Mouse (Mus musculus) midbrain, embryonic 15.5 days (tissue): ENCODE results near the gene Casc1. TPM values are rescaled to one million over a fixed set of nuclear protein-coding genes. Genes with fewer than 3 reads are reported as not detected.

ENCODE experiments used
- ATAC-seq: fragments of 200-750 bp; cut with Nextera tagmentation; replicated peaks from 2 replicates; pipeline ENCODE4 v1.8.0; 2017; ENCODE audit warnings: moderate TSS enrichment
- H3K27ac ChIP-seq: fragments of 300-500 bp; sonication (generic); 2 replicates; pipeline ENCODE4 v1.5.1; 2015; ENCODE audit warnings: mild to moderate bottlenecking, inconsistent platforms
- H3K27me3 ChIP-seq: fragments of 300-500 bp; sonication (generic); replicated peaks from 2 replicates; pipeline ENCODE4 v1.6.1; 2015; ENCODE audit warnings: inconsistent platforms
- H3K36me3 ChIP-seq: fragments of 300-500 bp; sonication (generic); replicated peaks from 2 replicates; pipeline ENCODE4 v1.6.1; 2015; ENCODE audit warnings: inconsistent platforms
- H3K4me1 ChIP-seq: fragments of 300-500 bp; sonication (generic); 2 replicates; pipeline ENCODE4 v1.6.1; 2015; ENCODE audit warnings: inconsistent platforms
- H3K4me2 ChIP-seq: fragments of 300-500 bp; sonication (generic); 2 replicates; pipeline ENCODE4 v1.6.1; 2015; ENCODE audit warnings: inconsistent platforms, mild to moderate bottlenecking, moderate library complexity
- H3K4me3 ChIP-seq: fragments of 300-500 bp; sonication (generic); 2 replicates; pipeline ENCODE4 v1.5.1; 2015; ENCODE audit warnings: mild to moderate bottlenecking, inconsistent platforms
- H3K9ac ChIP-seq: fragments of 300-500 bp; sonication (generic); 2 replicates; pipeline ENCODE4 v1.6.1; 2015; ENCODE audit warnings: mild to moderate bottlenecking, inconsistent platforms
- H3K9me3 ChIP-seq: fragments of 300-500 bp; sonication (generic); 2 replicates; pipeline ENCODE4 v1.6.1; 2016; ENCODE audit warnings: inconsistent platforms
- WGBS: fragments of 180-500 bp; shearing (Covaris S2); methylation state at CpG from one replicate; pipeline ENCODE4 v1.1.7; 2015; ENCODE audit warnings: mixed read lengths; 5-methylcytosine and 5-hydroxymethylcytosine counted together
- polyA plus RNA-seq: library from polyadenylated mRNA; unstranded; fragments of >200 nt; fragmentation: Nextera tagmentation; extraction: Ambion mirVana; gene quantifications from 2 replicates; pipeline ENCODE4 v1.2.1, GENCODE M21; 2015

Gene Casc1
- polyA plus RNA-seq, 1 experiment from 2014 or later: 0.90 TPM

DNA sequence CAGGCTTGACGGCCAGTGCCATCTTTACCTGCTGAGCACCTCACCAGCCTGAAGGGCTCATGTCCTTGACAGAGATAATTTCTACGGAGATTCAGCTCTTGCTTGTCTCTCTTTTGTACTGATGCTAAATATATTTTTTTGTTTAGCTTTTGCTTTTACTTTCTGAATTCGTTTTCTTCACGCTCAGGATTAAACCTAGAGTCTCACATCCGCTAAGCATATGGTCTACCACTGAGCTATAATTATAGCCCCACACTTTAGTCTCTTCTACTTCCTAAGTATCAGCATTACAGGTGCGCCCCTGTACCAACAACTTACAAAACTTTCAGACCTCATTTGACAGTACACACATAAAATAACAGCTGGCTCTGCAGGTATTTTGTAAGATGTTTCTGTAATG is 24.6 kb upstream of the Casc1 start:
- no peaks in the 10 kb centered on the region for H3K9me3 ChIP-seq
- H3K27ac ChIP-seq: no peak overlapping the region
- no peak for ATAC-seq
- H3K4me1 ChIP-seq: no peaks in the 10 kb centered on the region
- WGBS: 86% methylated on average over 6 of the region's 6 CpGs
- no peaks in the 10 kb centered on the region; the same call in 1 of the 2 replicates for H3K36me3 ChIP-seq
- H3K4me2 ChIP-seq: no peak overlapping the region
- no peak overlapping the region for H3K4me3 ChIP-seq
- no peaks in the 10 kb centered on the region for H3K27me3 ChIP-seq
- no peak overlapping the region for H3K9ac ChIP-seq

DNA sequence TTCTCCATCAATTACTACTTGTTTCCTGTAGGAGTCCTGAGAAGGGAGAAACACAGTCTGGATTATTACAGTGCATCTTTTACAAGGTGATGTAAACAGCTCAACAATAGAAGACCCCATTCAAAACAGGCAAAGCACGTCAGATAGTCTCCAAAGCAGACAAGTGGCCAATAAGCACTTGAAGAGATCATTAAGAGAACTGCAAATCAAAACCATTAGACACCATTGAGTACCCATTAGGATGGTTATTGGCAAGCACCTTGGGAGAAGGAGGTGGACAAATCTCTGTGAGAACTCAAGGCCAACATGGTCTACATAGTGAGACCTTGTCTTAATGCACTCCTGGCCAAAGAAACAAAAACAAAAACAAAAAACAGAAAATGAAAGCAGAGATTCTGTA is 23.6 kb upstream of the Casc1 start:
- ATAC-seq: no peak
- Histone ChIP-seq H3K9ac (no peak overlapping the region), H3K36me3 (no peaks in the 10 kb centered on the region; the same call in 1 of the 2 replicates), H3K4me3 (no peak overlapping the region), H3K27me3 (no peaks in the 10 kb centered on the region), H3K27ac (no peak overlapping the region), H3K4me2 (no peak overlapping the region), H3K4me1 (no peaks in the 10 kb centered on the region), H3K9me3 (no peaks in the 10 kb centered on the region)
- WGBS: 80% methylated on average over 1 of the region's 1 CpGs

DNA sequence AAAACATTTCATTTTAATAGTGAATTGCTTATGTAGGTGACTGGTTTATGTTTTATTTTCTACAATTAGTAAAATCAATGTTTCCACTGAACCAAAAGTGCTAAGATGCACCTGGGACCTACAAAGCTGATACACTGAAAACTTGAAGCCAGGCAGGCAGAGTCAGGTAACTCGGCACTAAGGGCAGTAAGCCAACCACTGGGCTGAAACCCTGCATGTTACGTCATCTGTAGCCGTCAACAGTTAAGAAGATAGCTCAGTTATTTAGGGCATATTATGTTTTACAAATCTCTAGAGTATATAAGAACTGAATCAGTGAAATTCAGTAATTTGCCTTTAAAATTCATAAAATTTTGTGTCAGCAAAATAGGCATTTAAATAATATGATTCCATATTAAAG is 15.5 kb upstream of the Casc1 start:
- ATAC-seq: no peak

DNA sequence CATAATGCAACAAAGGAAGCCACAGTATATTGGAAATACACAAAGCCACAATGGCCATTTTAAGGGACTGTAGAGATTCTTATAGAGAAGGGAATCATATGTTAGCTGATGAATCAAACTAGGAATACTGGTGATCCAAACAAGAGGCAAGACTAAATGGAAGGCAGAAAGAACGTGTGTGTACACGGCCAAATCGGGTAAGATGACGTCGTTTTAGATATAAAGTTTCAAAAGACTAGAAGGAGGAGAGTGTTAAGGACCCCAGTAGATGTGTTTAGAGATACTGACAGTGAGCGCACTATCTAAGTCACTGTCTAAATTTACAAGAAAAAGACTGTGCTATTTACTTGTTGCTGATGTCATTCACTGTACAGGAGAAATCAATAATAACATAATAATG is 13.4 kb upstream of the Casc1 start:
- no peaks in the 10 kb centered on the region for H3K27me3 ChIP-seq
- no peak overlapping the region for H3K27ac ChIP-seq
- no peaks in the 10 kb centered on the region for H3K9me3 ChIP-seq
- no peak overlapping the region for H3K4me3 ChIP-seq
- no peak overlapping the region for H3K9ac ChIP-seq
- H3K4me1 ChIP-seq: no peaks in the 10 kb centered on the region
- no peak overlapping the region for H3K4me2 ChIP-seq
- 93% methylated on average over 6 of the region's 6 CpGs for WGBS
- peaks cover 4% of the 10 kb centered on the region; the same call in 1 of the 2 replicates for H3K36me3 ChIP-seq
- no peak for ATAC-seq

More for the DNA sequence above, 15.5 kb upstream of the Casc1 start:
- no peaks in the 10 kb centered on the region for H3K9me3 ChIP-seq
- no peaks in the 10 kb centered on the region for H3K27me3 ChIP-seq
- H3K4me2 ChIP-seq: no peak overlapping the region
- H3K27ac ChIP-seq: no peak overlapping the region
- no peak overlapping the region for H3K4me3 ChIP-seq
- no peaks in the 10 kb centered on the region; the same call in 1 of the 2 replicates for H3K36me3 ChIP-seq
- WGBS: 93% methylated on average over 3 of the region's 3 CpGs
- no peak overlapping the region for H3K9ac ChIP-seq
- no peaks in the 10 kb centered on the region for H3K4me1 ChIP-seq

DNA sequence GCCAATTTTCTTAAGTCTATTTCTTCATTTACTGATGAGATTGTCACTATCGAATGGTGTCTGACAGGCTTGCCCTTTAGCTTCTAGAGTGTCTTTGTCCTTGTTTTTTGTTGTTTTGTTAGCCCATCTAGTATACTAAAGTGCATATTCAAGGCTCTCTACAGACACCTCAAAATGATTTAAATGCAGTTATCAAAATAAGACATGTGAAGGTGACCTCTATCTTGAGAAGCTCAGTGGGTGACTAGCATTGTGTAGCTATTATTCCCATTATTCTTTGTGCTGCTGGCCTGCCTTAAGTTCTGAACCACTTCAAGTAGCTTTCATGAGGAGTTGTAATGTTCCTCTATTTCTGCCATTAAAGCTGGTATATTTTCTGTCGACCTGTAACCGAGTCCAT is 5.0 kb upstream of the Casc1 start:
- 92% methylated on average over 3 of the region's 3 CpGs for WGBS
- ATAC-seq: no peak

DNA sequence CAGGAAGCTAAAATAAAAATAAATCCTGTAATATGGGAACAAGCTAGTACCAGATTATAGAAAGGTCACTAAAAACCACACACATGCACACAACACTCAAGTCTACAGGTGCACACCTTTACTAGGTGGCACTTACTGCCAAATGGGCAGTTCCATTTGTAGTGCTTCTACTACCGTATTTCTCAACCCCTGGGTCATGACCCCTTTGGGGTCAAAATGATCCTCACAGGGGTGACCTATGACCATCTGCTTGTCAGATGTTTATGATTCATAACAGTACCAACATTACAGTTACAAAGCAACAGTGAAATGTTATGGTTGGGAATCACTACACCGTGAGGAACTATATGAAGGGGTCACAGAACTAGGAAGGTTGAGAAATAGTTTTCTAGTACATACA is 3.1 kb upstream of the Casc1 start:
- no peak overlapping the region for H3K4me3 ChIP-seq
- H3K27ac ChIP-seq: no peak overlapping the region
- peaks cover 17% of the 10 kb centered on the region for H3K4me1 ChIP-seq
- no peaks in the 10 kb centered on the region for H3K27me3 ChIP-seq
- H3K36me3 ChIP-seq: no peaks in the 10 kb centered on the region; the same call in 1 of the 2 replicates
- H3K4me2 ChIP-seq: no peak overlapping the region
- no peak overlapping the region for H3K9ac ChIP-seq
- H3K9me3 ChIP-seq: no peaks in the 10 kb centered on the region
- 84% methylated on average over 2 of the region's 2 CpGs for WGBS
- no peak for ATAC-seq

More for the DNA sequence above, 5.0 kb upstream of the Casc1 start:
- no peak overlapping the region for H3K4me3 ChIP-seq
- no peaks in the 10 kb centered on the region for H3K9me3 ChIP-seq
- H3K27me3 ChIP-seq: no peaks in the 10 kb centered on the region
- peaks cover 4% of the 10 kb centered on the region; the same call in 1 of the 2 replicates for H3K36me3 ChIP-seq
- H3K4me2 ChIP-seq: no peak overlapping the region
- no peak overlapping the region for H3K27ac ChIP-seq
- H3K4me1 ChIP-seq: peaks cover 9% of the 10 kb centered on the region
- no peak overlapping the region for H3K9ac ChIP-seq

DNA sequence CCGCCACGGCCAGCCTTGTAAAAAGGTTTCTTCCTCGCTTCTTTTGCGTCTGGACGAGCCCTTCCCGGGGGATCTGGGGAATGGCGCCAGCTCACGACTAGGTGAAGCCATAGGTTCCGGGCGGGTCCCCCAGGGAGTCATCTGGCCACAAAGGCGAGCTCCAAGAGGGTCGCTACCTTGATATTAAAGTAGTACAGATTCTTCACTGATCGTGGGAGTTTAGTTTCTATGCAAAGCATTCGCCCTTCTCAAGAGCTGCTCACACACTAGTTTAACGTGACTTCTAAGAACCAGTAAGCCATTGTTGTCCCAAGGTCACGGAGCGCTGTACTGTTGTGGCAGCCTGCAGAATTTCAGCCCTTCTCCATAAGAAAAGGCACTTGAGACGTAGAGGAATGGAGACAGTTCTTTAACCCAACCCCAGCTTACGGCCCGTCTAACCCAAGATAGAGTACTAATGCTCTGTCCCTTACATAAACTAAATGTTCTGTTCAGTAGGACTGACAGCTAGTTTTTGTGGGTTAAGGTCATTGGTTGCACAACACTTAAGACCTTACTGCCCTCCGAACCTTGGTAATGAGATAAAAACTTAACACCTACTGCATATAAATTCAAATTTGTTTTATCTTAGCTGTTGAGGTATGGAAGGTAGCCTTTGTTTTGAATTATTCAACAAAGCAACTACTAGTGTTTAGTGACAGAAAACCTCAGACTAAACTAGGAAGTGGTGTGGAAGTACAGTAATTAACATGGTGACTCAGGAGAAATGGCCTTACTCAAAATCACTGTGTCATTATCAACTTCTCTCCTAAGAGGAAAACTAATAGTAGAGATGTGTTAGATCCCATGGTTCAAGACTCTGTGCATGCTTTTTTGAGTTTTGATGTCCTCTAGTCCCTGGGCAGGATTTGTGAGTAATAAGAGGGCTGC is 836 bp upstream of the Casc1 start:
- Histone ChIP-seq H3K4me1 (peaks cover 17% of the 10 kb centered on the region), H3K9ac (peak overlapping the region; percentile 72), H3K27ac (peak overlapping the region; percentile 91), H3K4me3 (peak overlapping the region; percentile 60), H3K27me3 (no peaks in the 10 kb centered on the region), H3K9me3 (no peaks in the 10 kb centered on the region), H3K36me3 (no peaks in the 10 kb centered on the region), H3K4me2 (peak overlapping the region; percentile 59)
- WGBS: 4% methylated on average over 21 of the region's 21 CpGs
- peak; percentile 48 for ATAC-seq

DNA sequence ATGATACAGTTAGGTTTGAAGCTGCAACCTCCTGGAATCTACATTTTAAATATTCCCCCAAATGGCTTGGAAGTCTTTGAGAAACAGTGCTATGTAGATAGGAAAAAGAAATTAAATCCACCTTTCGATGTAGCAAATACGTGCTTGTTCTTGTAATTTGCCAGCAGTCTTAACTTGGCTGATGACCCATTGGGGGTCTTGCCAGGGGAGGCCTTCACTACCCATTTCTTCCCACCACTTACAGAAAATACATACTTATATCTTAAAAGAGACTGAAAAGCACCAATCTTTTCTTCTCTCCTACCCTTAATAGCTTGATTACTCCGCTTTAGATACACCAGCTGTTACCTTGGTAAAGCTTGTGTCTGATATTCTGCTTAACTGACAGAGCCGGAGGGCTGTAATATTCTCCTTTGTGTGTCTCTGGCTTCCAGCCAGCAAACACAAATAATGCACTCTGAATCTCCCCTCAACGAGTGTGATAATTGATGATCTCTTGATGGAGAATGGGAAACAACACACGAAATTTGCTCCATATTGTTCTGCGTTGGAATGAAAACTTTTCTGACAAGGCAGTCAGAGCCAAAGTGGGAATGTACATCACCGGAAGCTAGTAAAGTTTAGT is 637 bp downstream of the Casc1 start:
- 30% methylated on average over 8 of the region's 8 CpGs for WGBS
- Histone ChIP-seq H3K36me3 (no peaks in the 10 kb centered on the region), H3K9ac (no peak overlapping the region; the same call in 1 of the 2 replicates), H3K4me1 (peaks cover 17% of the 10 kb centered on the region), H3K4me2 (peak overlapping the region; percentile 60), H3K4me3 (peak overlapping the region; percentile 41), H3K9me3 (no peaks in the 10 kb centered on the region), H3K27me3 (no peaks in the 10 kb centered on the region), H3K27ac (peak overlapping the region; percentile 34; the same call in 1 of the 2 replicates)
- ATAC-seq: peak; percentile 1; the same call in 1 of the 2 replicates

DNA sequence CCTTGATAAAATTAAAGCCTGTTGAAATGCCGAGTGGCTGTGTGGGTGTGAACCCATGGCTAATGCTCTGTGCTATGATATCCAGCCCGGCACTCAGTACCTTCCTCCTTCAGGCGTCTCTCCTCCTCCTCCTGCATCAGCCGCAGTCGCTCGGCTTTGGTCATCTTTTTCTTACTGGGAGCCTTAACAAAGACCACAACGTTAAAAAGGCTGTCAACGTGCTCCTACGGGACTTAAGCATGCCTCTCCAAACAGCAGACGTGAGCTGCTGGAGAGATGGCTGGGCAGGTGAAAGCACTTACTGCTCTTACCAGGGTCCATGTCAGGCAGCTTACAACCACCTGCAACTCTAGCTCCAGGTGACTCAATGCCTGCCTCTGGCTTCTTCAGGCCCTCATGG is 5.7 kb downstream of the Casc1 start:
- WGBS: 69% methylated on average over 10 of the region's 10 CpGs
- Histone ChIP-seq H3K27ac (no peak overlapping the region), H3K9me3 (no peaks in the 10 kb centered on the region), H3K4me1 (peaks cover 3% of the 10 kb centered on the region; the same call in 1 of the 2 replicates), H3K4me3 (no peak overlapping the region), H3K9ac (no peak overlapping the region), H3K36me3 (no peaks in the 10 kb centered on the region), H3K4me2 (no peak overlapping the region), H3K27me3 (no peaks in the 10 kb centered on the region)
- ATAC-seq: no peak

DNA sequence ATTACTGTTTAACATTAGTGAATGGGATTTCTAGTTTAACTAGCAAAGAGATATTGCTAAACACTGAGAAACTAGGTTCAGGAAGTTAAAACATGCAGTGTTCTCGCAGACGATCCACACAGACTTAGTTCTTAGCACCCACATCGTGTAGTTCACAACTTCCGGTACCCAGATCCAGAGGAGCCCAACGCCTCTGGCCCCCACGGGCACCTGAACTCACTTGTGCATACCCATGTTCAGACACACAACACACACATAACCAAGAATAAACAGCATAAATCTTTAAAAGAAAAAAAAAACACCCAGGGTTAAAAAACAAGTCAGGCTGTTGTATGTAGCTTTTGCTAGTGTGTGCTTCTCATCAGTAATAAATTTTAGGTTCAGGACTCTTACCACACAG is 6.4 kb downstream of the Casc1 start:
- Histone ChIP-seq H3K36me3 (no peaks in the 10 kb centered on the region), H3K27me3 (no peaks in the 10 kb centered on the region), H3K4me3 (no peak overlapping the region), H3K4me2 (no peak overlapping the region), H3K9me3 (no peaks in the 10 kb centered on the region), H3K9ac (no peak overlapping the region), H3K4me1 (no peaks in the 10 kb centered on the region), H3K27ac (no peak overlapping the region)
- 92% methylated on average over 6 of the region's 6 CpGs for WGBS
- ATAC-seq: no peak

DNA sequence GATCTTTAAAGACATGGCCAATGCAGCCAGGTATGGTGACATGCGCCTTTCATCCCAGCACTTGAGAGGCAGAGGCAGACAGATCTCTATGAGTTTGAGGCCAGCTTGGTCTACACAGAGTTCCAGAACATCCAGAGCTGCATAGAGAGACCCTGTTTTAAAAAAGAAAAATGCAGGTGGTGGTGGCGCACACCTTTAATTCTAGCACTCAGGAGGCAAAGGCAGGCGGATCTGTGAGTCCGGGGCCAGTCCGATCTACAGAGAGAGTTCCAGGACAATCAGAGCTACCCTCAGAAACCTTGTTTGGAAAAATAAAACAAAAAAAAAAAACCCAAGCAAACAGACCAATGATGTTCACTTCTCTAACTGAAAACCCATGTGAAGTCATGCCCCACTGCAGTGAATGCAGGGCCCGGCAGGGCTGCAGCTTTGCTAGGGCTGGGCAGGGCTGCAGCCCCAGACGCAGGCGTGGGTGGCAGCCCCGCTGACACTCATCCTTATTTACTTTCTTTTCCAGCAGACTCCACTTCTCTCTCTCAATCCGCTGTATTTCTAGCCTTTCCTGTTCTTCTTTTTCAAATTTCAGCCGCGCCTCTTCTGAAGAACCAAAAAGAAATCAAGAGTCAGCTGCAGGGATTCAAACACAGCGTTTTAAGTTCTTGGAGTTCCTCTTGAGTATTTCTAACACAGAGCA is 8.2 kb downstream of the Casc1 start:
- WGBS: 83% methylated on average over 13 of the region's 13 CpGs
- no peaks in the 10 kb centered on the region for H3K36me3 ChIP-seq
- H3K9me3 ChIP-seq: no peaks in the 10 kb centered on the region
- H3K9ac ChIP-seq: no peak overlapping the region
- no peak overlapping the region for H3K27ac ChIP-seq
- no peaks in the 10 kb centered on the region for H3K27me3 ChIP-seq
- H3K4me1 ChIP-seq: no peaks in the 10 kb centered on the region
- H3K4me3 ChIP-seq: no peak overlapping the region
- ATAC-seq: no peak
- H3K4me2 ChIP-seq: no peak overlapping the region
